Mouse (Mus musculus): ENCODE measurements around the gene Ankrd9. TPM values are rescaled to one million over a fixed set of nuclear protein-coding genes. Genes with fewer than 3 reads are reported as not detected.

Gene Ankrd9
- polyA plus RNA-seq, 1 experiment = 23.9 TPM

DNA sequence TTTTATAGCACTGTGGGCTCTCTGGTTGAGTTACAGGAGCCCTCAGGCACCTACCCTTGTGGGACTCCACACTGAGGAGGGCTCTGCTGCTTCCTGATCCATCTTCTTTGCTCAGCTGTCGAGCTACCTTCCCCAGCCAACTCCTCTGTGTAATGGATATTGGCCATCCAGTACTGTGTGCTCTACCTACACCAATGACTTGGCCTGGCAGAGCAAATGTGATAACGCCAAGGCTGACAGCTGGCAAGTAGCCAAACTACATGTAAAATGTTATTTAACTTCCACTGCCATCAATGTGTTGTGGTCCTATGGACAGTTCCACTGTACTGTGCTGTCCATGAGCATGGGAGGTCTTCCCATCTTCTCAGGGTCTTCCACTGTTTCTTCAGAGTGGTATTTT lies 16.9 kb downstream of the Ankrd9 start:
- Histone ChIP-seq H3K27me3 (replicated peaks; ENCODE audit: control insufficient read depth, insufficient read depth, low read length) (no peaks in the 10 kb centered on the region), H3K4me3 (ENCODE audit: insufficient read depth, low read depth, low read length) (no peak overlapping the region), H3K36me3 (ENCODE audit: control insufficient read depth, insufficient read depth, low read length) (no peaks in the 10 kb centered on the region), H3K4me1 (ENCODE audit: control insufficient read depth, insufficient read depth, low read length) (no peaks in the 10 kb centered on the region), H3K27ac (ENCODE audit: insufficient read depth, low read depth, low read length) (no peak overlapping the region)
- no peak for DNase-seq
- 69% methylated on average over 2 of the region's 2 CpGs for WGBS
- no peak for TF ChIP-seq POLR2A (IDR thresholded peaks at IDR 0.05; ENCODE audit: low read depth, low read length)
- TF ChIP-seq CTCF (conservative IDR thresholded peaks at IDR 0.05; ENCODE audit: insufficient read depth, insufficient read length, low read depth, low read length) = no peak

- TF ChIP-seq POLR2A (IDR thresholded peaks at IDR 0.05; ENCODE audit: low read depth, low read length) = no peak
- no peak for TF ChIP-seq CTCF (conservative IDR thresholded peaks at IDR 0.05; ENCODE audit: insufficient read depth, insufficient read length, low read depth, low read length)
- H3K27ac ChIP-seq (ENCODE audit: insufficient read depth, low read depth, low read length) = no peak overlapping the region
- no peaks in the 10 kb centered on the region for H3K36me3 ChIP-seq (ENCODE audit: control insufficient read depth, insufficient read depth, low read length)
- H3K4me3 ChIP-seq (ENCODE audit: insufficient read depth, low read depth, low read length) = no peak overlapping the region
- H3K4me1 ChIP-seq (ENCODE audit: control insufficient read depth, insufficient read depth, low read length) = no peaks in the 10 kb centered on the region
- no peak for DNase-seq
- WGBS = 75% methylated on average over 4 of the region's 4 CpGs
- no peaks in the 10 kb centered on the region for H3K27me3 ChIP-seq (replicated peaks; ENCODE audit: control insufficient read depth, insufficient read depth, low read length)
Observed at GRCm38 (mm10) chr12:110954351-110954991, 24.4 kb downstream of the Ankrd9 start.

DNA sequence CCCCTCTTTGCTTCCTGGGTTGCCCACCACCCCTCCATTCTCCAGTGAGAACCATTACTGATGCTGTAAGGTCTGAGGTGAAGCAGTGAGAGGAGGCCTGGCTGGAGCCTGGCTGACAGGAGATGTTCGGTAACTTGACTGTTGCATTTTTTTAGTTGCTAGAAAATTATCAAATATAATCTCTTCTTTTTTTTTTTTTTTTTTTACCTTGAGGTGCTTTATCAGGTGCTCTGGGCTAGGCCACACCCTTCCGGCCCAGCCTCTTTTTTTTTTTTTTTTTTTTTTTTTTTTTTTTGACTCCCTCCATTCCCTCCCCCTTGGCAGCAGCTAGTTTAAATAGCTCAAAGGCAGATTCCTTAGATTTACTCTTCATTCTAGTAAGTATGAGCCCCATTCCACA lies 24.9 kb downstream of the Ankrd9 start:
- WGBS = 88% methylated on average over 2 of the region's 2 CpGs
- no peak for DNase-seq
- no peak overlapping the region for H3K27ac ChIP-seq (ENCODE audit: insufficient read depth, low read depth, low read length)
- H3K36me3 ChIP-seq (ENCODE audit: control insufficient read depth, insufficient read depth, low read length) = no peaks in the 10 kb centered on the region
- TF ChIP-seq POLR2A (IDR thresholded peaks at IDR 0.05; ENCODE audit: low read depth, low read length) (no peak), CTCF (conservative IDR thresholded peaks at IDR 0.05; ENCODE audit: insufficient read depth, insufficient read length, low read depth, low read length) (no peak)
- H3K4me3 ChIP-seq (ENCODE audit: insufficient read depth, low read depth, low read length) = no peak overlapping the region
- H3K4me1 ChIP-seq (ENCODE audit: control insufficient read depth, insufficient read depth, low read length) = no peaks in the 10 kb centered on the region
- H3K27me3 ChIP-seq (replicated peaks; ENCODE audit: control insufficient read depth, insufficient read depth, low read length) = no peaks in the 10 kb centered on the region

DNA sequence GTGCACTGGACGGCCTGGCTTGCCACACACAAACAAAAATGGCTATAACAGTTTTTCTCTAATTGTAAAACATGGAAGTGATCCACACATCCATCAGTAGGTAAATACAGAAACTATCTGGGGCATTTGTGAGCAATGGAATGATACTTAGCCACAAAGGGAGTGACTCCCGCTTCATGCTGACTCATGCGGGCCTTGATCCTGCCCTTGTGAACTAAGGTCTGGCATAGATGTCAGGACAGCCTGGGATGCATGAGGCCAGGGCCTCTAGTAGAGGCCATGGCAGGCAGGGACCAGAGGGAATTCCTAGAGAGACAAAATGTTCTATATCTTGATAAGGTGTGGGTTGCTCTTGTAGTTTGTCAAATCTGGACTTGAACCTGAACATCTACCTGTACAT lies 25.4 kb downstream of the Ankrd9 start:
- Histone ChIP-seq H3K4me3 (ENCODE audit: insufficient read depth, low read depth, low read length) (no peak overlapping the region), H3K36me3 (ENCODE audit: control insufficient read depth, insufficient read depth, low read length) (no peaks in the 10 kb centered on the region), H3K27me3 (replicated peaks; ENCODE audit: control insufficient read depth, insufficient read depth, low read length) (no peaks in the 10 kb centered on the region), H3K27ac (ENCODE audit: insufficient read depth, low read depth, low read length) (no peak overlapping the region), H3K4me1 (ENCODE audit: control insufficient read depth, insufficient read depth, low read length) (no peaks in the 10 kb centered on the region)
- 88% methylated on average over 3 of the region's 3 CpGs for WGBS
- DNase-seq = no peak
- TF ChIP-seq CTCF (conservative IDR thresholded peaks at IDR 0.05; ENCODE audit: insufficient read depth, insufficient read length, low read depth, low read length) (no peak), POLR2A (IDR thresholded peaks at IDR 0.05; ENCODE audit: low read depth, low read length) (no peak)

DNA sequence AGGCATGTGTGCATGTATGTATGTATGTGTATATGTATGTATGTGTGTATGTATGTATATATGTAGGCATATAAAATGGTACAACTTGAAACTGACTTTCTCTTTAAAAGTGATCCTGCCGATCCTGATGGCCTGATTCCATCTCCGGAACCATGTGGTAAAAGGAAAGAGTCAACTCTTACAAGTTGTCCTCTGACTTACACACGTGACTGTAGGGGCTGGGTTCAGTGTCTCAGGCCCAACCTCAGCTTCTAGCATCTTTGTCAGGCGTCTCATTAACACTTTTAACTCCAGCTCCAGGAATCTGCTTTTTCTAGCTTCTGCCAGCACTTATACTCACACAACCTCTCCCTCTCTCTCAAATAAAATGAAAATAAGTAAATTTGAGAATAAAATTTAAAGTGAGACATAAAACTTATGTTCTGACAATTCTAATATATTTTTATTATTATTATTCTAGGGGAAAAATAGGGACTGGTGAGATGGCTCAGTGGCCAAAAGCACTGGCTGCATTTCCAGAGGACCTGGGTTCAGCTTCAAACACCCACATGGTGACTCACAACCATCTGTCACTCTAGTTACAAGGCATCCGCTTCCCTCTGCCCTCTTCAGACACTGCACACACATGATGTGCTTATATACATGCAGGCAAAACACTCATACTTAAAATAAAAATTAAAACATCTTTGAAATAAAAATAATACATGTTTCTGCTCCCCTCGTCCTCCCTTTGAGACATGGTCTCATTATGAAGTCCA lies 26.0 kb downstream of the Ankrd9 start:
- Histone ChIP-seq H3K4me1 (ENCODE audit: control insufficient read depth, insufficient read depth, low read length) (no peaks in the 10 kb centered on the region), H3K4me3 (ENCODE audit: insufficient read depth, low read depth, low read length) (no peak overlapping the region), H3K27ac (ENCODE audit: insufficient read depth, low read depth, low read length) (no peak overlapping the region), H3K27me3 (replicated peaks; ENCODE audit: control insufficient read depth, insufficient read depth, low read length) (no peaks in the 10 kb centered on the region), H3K36me3 (ENCODE audit: control insufficient read depth, insufficient read depth, low read length) (no peaks in the 10 kb centered on the region)
- WGBS = 89% methylated on average over 6 of the region's 6 CpGs
- DNase-seq = no peak
- TF ChIP-seq CTCF (conservative IDR thresholded peaks at IDR 0.05; ENCODE audit: insufficient read depth, insufficient read length, low read depth, low read length) (no peak), POLR2A (IDR thresholded peaks at IDR 0.05; ENCODE audit: low read depth, low read length) (no peak)

- DNase-seq = no peak
- no peaks in the 10 kb centered on the region for H3K27me3 ChIP-seq (replicated peaks; ENCODE audit: control insufficient read depth, insufficient read depth, low read length)
- H3K27ac ChIP-seq (ENCODE audit: insufficient read depth, low read depth, low read length) = no peak overlapping the region
- H3K36me3 ChIP-seq (ENCODE audit: control insufficient read depth, insufficient read depth, low read length) = 0 out of 2 replicates have a peak, but pooled peaks cover under 1% of the 10 kb centered on the region
- no peaks in the 10 kb centered on the region for H3K4me1 ChIP-seq (ENCODE audit: control insufficient read depth, insufficient read depth, low read length)
- H3K4me3 ChIP-seq (ENCODE audit: insufficient read depth, low read depth, low read length) = no peak overlapping the region
- 0 out of 2 replicates have a peak, but pooled peaks have one; percentile 14 for TF ChIP-seq CTCF (conservative IDR thresholded peaks at IDR 0.05; ENCODE audit: insufficient read depth, insufficient read length, low read depth, low read length)
- no peak for TF ChIP-seq POLR2A (IDR thresholded peaks at IDR 0.05; ENCODE audit: low read depth, low read length)
- WGBS = 86% methylated on average over 7 of the region's 7 CpGs
Observed at GRCm38 (mm10) chr12:110951236-110951635, 27.6 kb downstream of the Ankrd9 start.

GRCm38 (mm10) chr12:110950151-110950550 lies 28.7 kb downstream of the Ankrd9 start:
- H3K4me3 ChIP-seq (ENCODE audit: insufficient read depth, low read depth, low read length) = no peak overlapping the region
- H3K27ac ChIP-seq (ENCODE audit: insufficient read depth, low read depth, low read length) = no peak overlapping the region
- TF ChIP-seq CTCF (conservative IDR thresholded peaks at IDR 0.05; ENCODE audit: insufficient read depth, insufficient read length, low read depth, low read length) (no peak), POLR2A (IDR thresholded peaks at IDR 0.05; ENCODE audit: low read depth, low read length) (no peak)
- H3K36me3 ChIP-seq (ENCODE audit: control insufficient read depth, insufficient read depth, low read length) = 0 out of 2 replicates have a peak, but pooled peaks cover 2% of the 10 kb centered on the region
- DNase-seq = no peak
- H3K27me3 ChIP-seq (replicated peaks; ENCODE audit: control insufficient read depth, insufficient read depth, low read length) = no peaks in the 10 kb centered on the region
- no peaks in the 10 kb centered on the region for H3K4me1 ChIP-seq (ENCODE audit: control insufficient read depth, insufficient read depth, low read length)
- 36% methylated on average over 4 of the region's 4 CpGs for WGBS

All from kidney, adult 2 months (tissue).